16 mouse cellular contexts compared by ENCODE assay signal in the genomic region with DNA sequence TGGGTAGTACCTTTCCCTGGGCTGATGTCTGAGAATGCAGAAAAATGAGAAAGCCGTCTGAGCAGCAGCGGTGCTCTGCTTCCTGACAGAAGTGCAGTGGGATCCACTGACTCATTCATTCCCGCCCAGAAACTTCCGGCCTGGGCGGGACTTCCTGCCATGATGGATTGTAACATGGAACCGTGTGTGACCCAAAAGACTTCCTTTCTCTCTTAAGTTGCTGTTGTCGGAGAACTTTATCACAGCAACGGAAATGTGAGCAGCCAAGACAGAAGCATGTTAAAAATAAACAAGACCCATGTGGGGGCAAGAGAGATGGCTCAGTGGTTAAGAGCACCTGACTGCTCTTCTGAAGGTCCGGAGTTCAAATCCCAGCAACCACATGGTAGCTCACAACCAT. TPM values are rescaled to one million over a fixed set of nuclear protein-coding genes. Genes with fewer than 3 reads are reported as not detected.
DNase-seq lines count a peak whose midpoint lies in the region; ATAC-seq and TF ChIP-seq lines count a peak whose summit lies in the region.
"Had no signal": no experiment of that assay in that cellular context is flagged by ENCODE, and none has a peak within 500 bp of the region (broad histone marks: within the 10 kb centered on the region; RNA-seq: fewer than 3 reads in every experiment).

No protein-coding gene starts in this region.

- no peaks in the 10 kb centered on the region for H3K36me3 ChIP-seq in kidney, adult 2 months (ENCODE audit: control insufficient read depth, insufficient read depth, low read length)
- peaks cover under 1% of the 10 kb centered on the region; the same call in 1 of the 2 replicates for H3K36me3 ChIP-seq in kidney, embryonic 16.5 days (ENCODE audit: insufficient read depth, low read length)
- H3K36me3 ChIP-seq in megakaryocyte, embryonic 14.5 days (replicated peaks; ENCODE audit: low read length): peaks cover 4% of the 10 kb centered on the region

- TF ChIP-seq CTCF in kidney, adult 2 months (conservative IDR thresholded peaks at IDR 0.05; ENCODE audit: insufficient read depth, insufficient read length, low read depth, low read length): no peak
- no peak for TF ChIP-seq CTCF in bone marrow macrophage, adult 2 months (IDR thresholded peaks at IDR 0.05; ENCODE audit: low read depth, low read length)

- 58% methylated on average over 9 of the region's 9 CpGs for WGBS in kidney, adult 2 months
- 75% methylated on average over 9 of the region's 9 CpGs for WGBS in kidney, embryonic 16.5 days

- no peak for TF ChIP-seq POLR2A in kidney, adult 2 months (IDR thresholded peaks at IDR 0.05; ENCODE audit: low read depth, low read length)
- TF ChIP-seq POLR2A in bone marrow macrophage, adult 2 months (IDR thresholded peaks at IDR 0.05; ENCODE audit: borderline replicate concordance, low read depth, low read length): no peak

- no peak overlapping the region for H3K4me3 ChIP-seq in kidney, adult 2 months (ENCODE audit: insufficient read depth, low read depth, low read length)
- H3K4me3 ChIP-seq in kidney, embryonic 16.5 days (ENCODE audit: low read length): no peak overlapping the region
- H3K4me3 ChIP-seq in bone marrow macrophage, adult 2 months (ENCODE audit: insufficient read depth, low read length): 0 out of 2 replicates have a peak overlapping the region, but pooled peaks have one; percentile 5
- peak overlapping the region; percentile 72 for H3K4me3 ChIP-seq in megakaryocyte, embryonic 14.5 days (replicated peaks)
- H3K4me3 ChIP-seq: heart, embryonic 13.5 days; liver, embryonic 15.5 days had no signal

- H3K9me3 ChIP-seq in kidney, embryonic 16.5 days (ENCODE audit: low read length): no peaks in the 10 kb centered on the region
- H3K9me3 ChIP-seq in megakaryocyte, embryonic 14.5 days: peaks cover 2% of the 10 kb centered on the region
- H3K9me3 ChIP-seq: heart, embryonic 13.5 days; liver, embryonic 15.5 days had no signal

- H3K27me3 ChIP-seq in kidney, adult 2 months (replicated peaks; ENCODE audit: control insufficient read depth, insufficient read depth, low read length): no peaks in the 10 kb centered on the region; the same call in 1 of the 2 replicates
- no peaks in the 10 kb centered on the region for H3K27me3 ChIP-seq in kidney, embryonic 16.5 days (ENCODE audit: insufficient read depth, low read length)
- H3K27me3 ChIP-seq in megakaryocyte, embryonic 14.5 days (replicated peaks): no peaks in the 10 kb centered on the region
- H3K27me3 ChIP-seq: heart, embryonic 13.5 days; liver, embryonic 15.5 days had no signal

- H3K4me2 ChIP-seq in kidney, embryonic 16.5 days (replicated peaks; ENCODE audit: low read depth, low read length): no peak overlapping the region
- H3K4me2 ChIP-seq: heart, embryonic 13.5 days; liver, embryonic 15.5 days had no signal

- H3K27ac ChIP-seq in kidney, adult 2 months (ENCODE audit: insufficient read depth, low read depth, low read length): no peak overlapping the region
- no peak overlapping the region for H3K27ac ChIP-seq in kidney, embryonic 16.5 days (ENCODE audit: low read length)
- H3K27ac ChIP-seq in bone marrow macrophage, adult 2 months (ENCODE audit: insufficient read depth, low read depth, low read length): no peak overlapping the region
- H3K27ac ChIP-seq: heart, embryonic 13.5 days; liver, embryonic 15.5 days had no signal

- no peak overlapping the region for H3K9ac ChIP-seq in kidney, embryonic 16.5 days (replicated peaks; ENCODE audit: low read length)
- H3K9ac ChIP-seq: heart, embryonic 13.5 days; liver, embryonic 15.5 days had no signal

- DNase-seq in kidney, adult 2 months: peak; percentile 77
- peak; percentile 63 for DNase-seq in kidney, adult 9 months
- no peak for DNase-seq in layer of hippocampus, postnatal 10 days (ENCODE audit: low spot score in 2 of 2)
- no peak for DNase-seq in embryo, embryonic 11 days
- DNase-seq in ovary, postnatal 10 days (ENCODE audit: low spot score): no peak

- H3K4me1 ChIP-seq in kidney, adult 2 months (ENCODE audit: control insufficient read depth, insufficient read depth, low read length): no peaks in the 10 kb centered on the region
- H3K4me1 ChIP-seq in kidney, embryonic 16.5 days (ENCODE audit: insufficient read depth, low read length): no peaks in the 10 kb centered on the region
- 0 out of 2 replicates have a peak, but pooled peaks cover 2% of the 10 kb centered on the region for H3K4me1 ChIP-seq in bone marrow macrophage, adult 2 months (ENCODE audit: control insufficient read depth, insufficient read depth, low read length)
- H3K4me1 ChIP-seq in megakaryocyte, embryonic 14.5 days: peaks cover 23% of the 10 kb centered on the region
- H3K4me1 ChIP-seq: heart, embryonic 13.5 days had no signal

- ATAC-seq in kidney, embryonic 16.5 days (ENCODE audit: low FRiP score, low TSS enrichment): no peak

RNA-seq across cellular contexts. Expression of a gene that starts 12.2 kb away (rescaled TPM):
- 2.6 and 2.8 TPM in 2 replicates for polyA plus RNA-seq in kidney, adult 2 months (2012; rRNA removed)
- polyA plus RNA-seq in kidney, embryonic 16.5 days (2015; fragmentation: Nextera tagmentation; extraction: Ambion mirVana): 13.5 and 17.9 TPM in 2 replicates
- polyA plus RNA-seq in bone marrow macrophage, adult 2 months (2012; ENCODE audit: insufficient read depth, insufficient read length, missing spikeins): 12.9 and 15.5 TPM in 2 replicates
- polyA plus RNA-seq in megakaryocyte, embryonic 14.5 days (2012; ENCODE audit: insufficient read depth, low replicate concordance): 6.0 and 7.4 TPM in 2 replicates
- 10 to 100 TPM; 16.8 to 17.6 TPM for total RNA-seq in layer of hippocampus, postnatal 10 days (2021)

RNA-seq across cellular contexts. Expression of a gene that starts 13.3 kb away (rescaled TPM):
- polyA plus RNA-seq in kidney, adult 2 months (2012; rRNA removed): 303 and 332 TPM in 2 replicates
- polyA plus RNA-seq in kidney, embryonic 16.5 days (2015; fragmentation: Nextera tagmentation; extraction: Ambion mirVana): 328 and 350 TPM in 2 replicates
- 152 and 156 TPM in 2 replicates for polyA plus RNA-seq in bone marrow macrophage, adult 2 months (2012; ENCODE audit: insufficient read depth, insufficient read length, missing spikeins)
- 1,048 and 3,100 TPM in 2 replicates for polyA plus RNA-seq in megakaryocyte, embryonic 14.5 days (2012; ENCODE audit: insufficient read depth, low replicate concordance)
- 100 to 1,000 TPM; 391 to 393 TPM for total RNA-seq in layer of hippocampus, postnatal 10 days (2021)

RNA-seq across cellular contexts. Expression of a gene that starts 17.5 kb away (rescaled TPM):
- polyA plus RNA-seq in kidney, adult 2 months (2012; rRNA removed): 0.05 and 0.12 TPM in 2 replicates
- polyA plus RNA-seq in kidney, embryonic 16.5 days (2015; fragmentation: Nextera tagmentation; extraction: Ambion mirVana): not detected in 2 replicates
- not detected in 2 replicates for polyA plus RNA-seq in bone marrow macrophage, adult 2 months (2012; ENCODE audit: insufficient read depth, insufficient read length, missing spikeins)
- polyA plus RNA-seq in megakaryocyte, embryonic 14.5 days (2012; ENCODE audit: insufficient read depth, low replicate concordance): not detected in 2 replicates
- not detected for total RNA-seq in layer of hippocampus, postnatal 10 days (2021)
- total RNA-seq: ES-E14; layer of hippocampus, adult 8-10 months had no signal
- polyA plus RNA-seq: cortical plate, adult 2 months; forebrain, embryonic 11.5 days; heart, embryonic 13.5 days; neural tube, embryonic 11.5 days had no signal

RNA-seq across cellular contexts. Expression of a gene that starts 18.1 kb away (rescaled TPM):
- 5.1 and 6.6 TPM in 2 replicates for polyA plus RNA-seq in kidney, adult 2 months (2012; rRNA removed)
- polyA plus RNA-seq in kidney, embryonic 16.5 days (2015; fragmentation: Nextera tagmentation; extraction: Ambion mirVana): 11.5 and 12.6 TPM in 2 replicates
- 8.4 and 10.3 TPM in 2 replicates for polyA plus RNA-seq in bone marrow macrophage, adult 2 months (2012; ENCODE audit: insufficient read depth, insufficient read length, missing spikeins)
- polyA plus RNA-seq in megakaryocyte, embryonic 14.5 days (2012; ENCODE audit: insufficient read depth, low replicate concordance): 4.3 and 4.4 TPM in 2 replicates
- total RNA-seq in layer of hippocampus, postnatal 10 days (2021): 10 to 100 TPM; 16.4 to 16.9 TPM

RNA-seq across cellular contexts. Expression of a gene that starts 39.1 kb away (rescaled TPM):
- polyA plus RNA-seq in kidney, adult 2 months (2012; rRNA removed): not detected in 2 replicates
- polyA plus RNA-seq in kidney, embryonic 16.5 days (2015; fragmentation: Nextera tagmentation; extraction: Ambion mirVana): not detected in 2 replicates
- not detected in 2 replicates for polyA plus RNA-seq in bone marrow macrophage, adult 2 months (2012; ENCODE audit: insufficient read depth, insufficient read length, missing spikeins)
- polyA plus RNA-seq in megakaryocyte, embryonic 14.5 days (2012; ENCODE audit: insufficient read depth, low replicate concordance): not detected in 2 replicates
- not detected for total RNA-seq in layer of hippocampus, postnatal 10 days (2021)
- total RNA-seq: ES-E14; layer of hippocampus, adult 8-10 months had no signal
- polyA plus RNA-seq: brain, embryonic 14.5 days; forebrain, embryonic 11.5 days; heart, embryonic 13.5 days; liver, embryonic 15.5 days; neural tube, embryonic 11.5 days had no signal

Comparison
In these comparisons a context has a peak if more than half of its experiments do, and no peak if none do; other contexts are left out.
1. DNase-seq: peak in kidney, adult 2 months (single experiment) and kidney, adult 9 months (single experiment); none in layer of hippocampus, postnatal 10 days (0 of 2), embryo, embryonic 11 days (single experiment) and ovary, postnatal 10 days (single experiment).
2. H3K4me3 ChIP-seq: peak in bone marrow macrophage, adult 2 months (single experiment) and megakaryocyte, embryonic 14.5 days (single experiment); none in kidney, adult 2 months (single experiment) and kidney, embryonic 16.5 days (single experiment).